Mouse (Mus musculus) limb, embryonic 14.5 days (tissue): ENCODE data around the gene Fgfr2. TPM values are rescaled to one million over a fixed set of nuclear protein-coding genes. Genes with fewer than 3 reads are reported as not detected.
A peak's percentile ranks its signal among the peaks of the same experiment; 100 is the strongest.

ENCODE experiments used
- ATAC-seq: fragments of 200-750 bp; cut with Nextera tagmentation; 2 replicates; pipeline ENCODE4 v1.8.0; 2017; ENCODE audit warnings: low read depth, moderate number of reproducible peaks, moderate TSS enrichment; ENCODE audit not compliant: low FRiP score
- DNase-seq: peaks from one replicate; pipeline ENCODE4 v3.0.0-alpha.2; 2015; ENCODE audit warnings: low spot score
- H3K27ac ChIP-seq: fragments of 300-500 bp; sonication (generic); replicated peaks from 2 replicates; pipeline ENCODE4 v1.5.1; 2014; ENCODE audit warnings: low read depth, mild to moderate bottlenecking, low read length, moderate library complexity, mixed read lengths
- H3K27me3 ChIP-seq: fragments of 300-500 bp; sonication (generic); 2 replicates; pipeline ENCODE4 v1.6.1; 2014; ENCODE audit warnings: low read length, mixed read lengths; ENCODE audit not compliant: control insufficient read depth, insufficient read depth
- H3K36me3 ChIP-seq: fragments of 300-500 bp; sonication (generic); 2 replicates; pipeline ENCODE4 v1.6.1; 2014; ENCODE audit warnings: mild to moderate bottlenecking, low read length, moderate library complexity, mixed read lengths; ENCODE audit not compliant: control insufficient read depth, insufficient read depth
- H3K4me1 ChIP-seq: fragments of 300-500 bp; sonication (generic); 2 replicates; pipeline ENCODE4 v1.6.1; 2014; ENCODE audit warnings: antibody characterized with exemption, low read length, mixed read lengths; ENCODE audit not compliant: control insufficient read depth, insufficient read depth
- H3K4me2 ChIP-seq: fragments of 300-500 bp; sonication (generic); replicated peaks from 2 replicates; pipeline ENCODE4 v1.6.1; 2014; ENCODE audit warnings: low read depth, mild to moderate bottlenecking, low read length, moderate library complexity; ENCODE audit not compliant: severe bottlenecking
- H3K4me3 ChIP-seq: fragments of 300-500 bp; sonication (generic); replicated peaks from 2 replicates; pipeline ENCODE4 v1.5.1; 2014; ENCODE audit warnings: low read length
- H3K9ac ChIP-seq: fragments of 300-500 bp; sonication (generic); 2 replicates; pipeline ENCODE4 v1.6.1; 2014; ENCODE audit warnings: mild to moderate bottlenecking, low read depth, low read length, moderate library complexity; ENCODE audit not compliant: severe bottlenecking
- H3K9me3 ChIP-seq: fragments of 300-500 bp; sonication (generic); 2 replicates; pipeline ENCODE4 v1.6.1; 2016; ENCODE audit warnings: low read length; ENCODE audit not compliant: control insufficient read depth
- POLR2A ChIP-seq: fragments of 200-500 bp; IDR thresholded peaks from 2 replicates; pipeline ENCODE4 v1.8.0; 2012; ENCODE audit warnings: inconsistent platforms, mild to moderate bottlenecking, moderate library complexity, borderline replicate concordance; ENCODE audit not compliant: insufficient read depth, insufficient read length; ENCODE audit errors: extremely low read depth
- WGBS: fragments of 180-500 bp; shearing (Covaris S2); extraction: QIAGEN DNeasy Blood & Tissue Kit; methylation state at CpG from one replicate; pipeline ENCODE4 v1.1.7; 2014; 5-methylcytosine and 5-hydroxymethylcytosine counted together
- polyA plus RNA-seq, 2 experiments: library from polyadenylated mRNA; depleted of rRNA in 1 of 2; stranded (reverse) in 1 of 2; unstranded in 1 of 2; fragments of >200 nt; fragmentation: Nextera tagmentation in 1 of 2; extraction: Ambion mirVana in 1 of 2; gene quantifications; 2 replicates each; pipeline versions ENCODE4 v1.2.1 to v1.2.3; 2012 to 2014

The Fgfr2 gene
- polyA plus RNA-seq, 2 experiments, result 131 to 133 TPM

DNA sequence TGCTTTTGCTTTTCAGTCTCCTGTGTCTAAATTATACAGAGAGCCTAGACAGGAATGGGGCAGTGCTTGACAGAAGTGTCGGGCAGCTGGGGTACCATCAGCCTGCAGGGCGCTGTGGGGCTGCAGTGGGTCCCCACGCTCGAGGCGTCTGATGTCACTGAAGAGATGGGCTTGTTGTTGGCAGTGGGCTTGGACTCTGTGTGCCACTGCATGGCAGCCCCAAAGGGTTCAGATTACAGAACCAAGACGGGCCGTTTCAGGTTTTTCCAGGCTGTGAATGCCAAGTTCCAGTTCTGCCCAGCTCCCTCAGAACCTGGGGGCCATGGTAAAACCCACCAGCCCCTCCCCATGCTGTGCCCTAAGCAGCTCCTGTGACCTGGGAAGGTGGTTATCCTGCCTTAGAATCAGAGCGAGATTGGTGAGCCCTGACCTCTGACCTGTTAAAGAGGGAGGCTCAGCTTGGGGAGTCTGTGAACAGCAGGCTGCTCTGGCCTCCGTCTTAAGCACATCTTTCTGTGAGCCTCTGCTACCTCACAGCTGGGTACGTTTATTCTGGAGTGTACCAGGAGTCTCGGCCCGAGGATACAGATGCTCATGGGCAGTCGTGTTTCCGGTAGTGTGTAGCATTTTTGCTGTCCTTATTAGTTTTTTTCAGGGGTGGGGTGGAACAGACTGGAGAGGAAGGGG is 465.6 kb downstream of the Fgfr2 start:
- TF ChIP-seq POLR2A, result no peak
- DNase-seq, result no peak
- H3K9me3 ChIP-seq, result no peaks in the 10 kb centered on the region
- peak overlapping the region; percentile 40; the same call in 1 of the 2 replicates for H3K9ac ChIP-seq
- WGBS, result 40% methylated on average over 14 of the region's 14 CpGs
- H3K27ac ChIP-seq, result no peak overlapping the region
- no peak overlapping the region for H3K4me3 ChIP-seq
- ATAC-seq, result no peak
- no peaks in the 10 kb centered on the region for H3K27me3 ChIP-seq
- peaks cover 32% of the 10 kb centered on the region for H3K4me1 ChIP-seq
- peak overlapping the region; percentile 28; the same call in 1 of the 2 replicates for H3K4me2 ChIP-seq
- no peaks in the 10 kb centered on the region for H3K36me3 ChIP-seq

GRCm38 (mm10) chr7:132656548-132656947 is 466.6 kb downstream of the Fgfr2 start:
- H3K4me1 ChIP-seq, result peaks cover 32% of the 10 kb centered on the region
- ATAC-seq (peak; percentile 44), DNase-seq (peak; percentile 81)
- H3K4me3 ChIP-seq, result no peak overlapping the region
- no peaks in the 10 kb centered on the region for H3K36me3 ChIP-seq
- H3K27ac ChIP-seq, result no peak overlapping the region
- no peak overlapping the region for H3K4me2 ChIP-seq
- WGBS, result 7% methylated on average over 3 of the region's 3 CpGs
- no peak for TF ChIP-seq POLR2A
- H3K9ac ChIP-seq, result no peak overlapping the region
- no peaks in the 10 kb centered on the region for H3K9me3 ChIP-seq
- H3K27me3 ChIP-seq, result no peaks in the 10 kb centered on the region

- Histone ChIP-seq H3K27ac (no peak overlapping the region), H3K4me2 (no peak overlapping the region), H3K27me3 (no peaks in the 10 kb centered on the region), H3K36me3 (no peaks in the 10 kb centered on the region), H3K4me1 (peaks cover 32% of the 10 kb centered on the region), H3K9me3 (no peaks in the 10 kb centered on the region), H3K4me3 (no peak overlapping the region), H3K9ac (no peak overlapping the region)
- DNase-seq (peak; percentile 85), ATAC-seq (peak; percentile 50; the same call in 1 of the 2 replicates)
- WGBS, result 24% methylated on average over 9 of the region's 9 CpGs
- no peak for TF ChIP-seq POLR2A
These were observed 467.1 kb downstream of the Fgfr2 start for GRCm38 (mm10) chr7:132656075-132656474.

- ATAC-seq, result no peak
- no peak for TF ChIP-seq POLR2A
- H3K4me3 ChIP-seq, result no peak overlapping the region
- H3K27ac ChIP-seq, result no peak overlapping the region
- H3K36me3 ChIP-seq, result no peaks in the 10 kb centered on the region
- no peak overlapping the region for H3K4me2 ChIP-seq
- no peaks in the 10 kb centered on the region for H3K9me3 ChIP-seq
- peaks cover 26% of the 10 kb centered on the region for H3K4me1 ChIP-seq
- no peaks in the 10 kb centered on the region for H3K27me3 ChIP-seq
- 77% methylated on average over 3 of the region's 3 CpGs for WGBS
- DNase-seq, result no peak
- H3K9ac ChIP-seq, result no peak overlapping the region
These were observed 468.7 kb downstream of the Fgfr2 start for GRCm38 (mm10) chr7:132654412-132654811.

DNA sequence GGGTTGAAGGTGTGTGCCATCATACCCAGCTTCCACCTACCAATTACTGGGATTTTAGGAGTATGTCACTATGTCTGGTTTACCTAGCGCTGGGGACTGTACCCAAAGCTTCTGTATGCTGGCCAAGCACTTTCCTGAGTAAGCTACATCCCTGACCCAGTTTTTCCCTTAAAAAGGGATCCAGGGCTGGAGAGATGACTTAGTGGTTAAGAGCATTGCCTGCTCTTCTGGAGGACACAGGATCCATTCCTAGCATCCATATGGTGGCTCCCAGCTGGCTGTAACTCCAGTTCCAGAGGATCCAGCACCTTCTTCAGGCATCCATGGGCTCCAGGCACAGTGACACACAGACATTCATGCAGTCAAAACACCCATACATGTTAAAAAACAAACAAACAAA is 476.6 kb downstream of the Fgfr2 start:
- no peak for DNase-seq
- 95% methylated on average over 1 of the region's 1 CpGs for WGBS
- Histone ChIP-seq H3K27ac (no peak overlapping the region), H3K36me3 (no peaks in the 10 kb centered on the region), H3K9ac (no peak overlapping the region), H3K4me2 (no peak overlapping the region), H3K27me3 (no peaks in the 10 kb centered on the region), H3K4me3 (no peak overlapping the region), H3K4me1 (no peaks in the 10 kb centered on the region), H3K9me3 (no peaks in the 10 kb centered on the region)
- no peak for ATAC-seq
- no peak for TF ChIP-seq POLR2A
